12 mouse cellular contexts compared by ENCODE assay signal in genomic region chr12:105757816-105758497, GRCm38 (mm10). TPM values are rescaled to one million over a fixed set of nuclear protein-coding genes. Genes with fewer than 3 reads are reported as not detected.
DNase-seq lines count a peak whose midpoint lies in the region; ATAC-seq lines count a peak whose summit lies in the region.
"Had no signal": no experiment of that assay in that cellular context is flagged by ENCODE, and none has a peak within 500 bp of the region (broad histone marks: within the 10 kb centered on the region; RNA-seq: fewer than 3 reads in every experiment).

No protein-coding gene starts in this region.

- H3K9ac ChIP-seq in hindbrain, embryonic 11.5 days (ENCODE audit: low read depth, low read length) = no peak overlapping the region
- no peak overlapping the region for H3K9ac ChIP-seq in hindbrain, embryonic 13.5 days
- no peak overlapping the region for H3K9ac ChIP-seq in kidney, embryonic 15.5 days
- H3K9ac ChIP-seq: forebrain, embryonic 13.5 days; limb, embryonic 12.5 days had no signal

- WGBS in hindbrain, embryonic 11.5 days = 38% methylated on average over 15 of the region's 15 CpGs
- WGBS in hindbrain, embryonic 13.5 days = 39% methylated on average over 15 of the region's 15 CpGs
- 48% methylated on average over 15 of the region's 15 CpGs for WGBS in kidney, embryonic 15.5 days

- no peaks in the 10 kb centered on the region for H3K9me3 ChIP-seq in hindbrain, embryonic 11.5 days (ENCODE audit: control insufficient read depth, low read length)
- no peaks in the 10 kb centered on the region for H3K9me3 ChIP-seq in hindbrain, embryonic 13.5 days
- H3K9me3 ChIP-seq in kidney, embryonic 15.5 days (replicated peaks) = no peaks in the 10 kb centered on the region
- H3K9me3 ChIP-seq: forebrain, embryonic 13.5 days had no signal

- no peak; the same call in 1 of the 2 replicates for ATAC-seq in hindbrain, embryonic 11.5 days (ENCODE audit: low FRiP score)
- ATAC-seq in hindbrain, embryonic 13.5 days (ENCODE audit: low FRiP score) = no peak
- peak; percentile 82 for ATAC-seq in kidney, embryonic 15.5 days (replicated peaks; ENCODE audit: low FRiP score)
- ATAC-seq in megakaryocyte, adult 5-6 weeks (ENCODE audit: poor library complexity, severe bottlenecking) = no peak
- ATAC-seq: forebrain, embryonic 13.5 days had no signal

- H3K4me2 ChIP-seq in hindbrain, embryonic 11.5 days (replicated peaks; ENCODE audit: low read depth, low read length) = no peak overlapping the region
- no peak overlapping the region for H3K4me2 ChIP-seq in hindbrain, embryonic 13.5 days
- no peak overlapping the region for H3K4me2 ChIP-seq in kidney, embryonic 15.5 days
- H3K4me2 ChIP-seq: forebrain, embryonic 13.5 days; limb, embryonic 12.5 days had no signal

- H3K4me1 ChIP-seq in hindbrain, embryonic 11.5 days (replicated peaks; ENCODE audit: control insufficient read depth, insufficient read depth, low read length) = 0 out of 2 replicates have a peak, but pooled peaks cover 2% of the 10 kb centered on the region
- H3K4me1 ChIP-seq in hindbrain, embryonic 13.5 days (replicated peaks) = no peaks in the 10 kb centered on the region
- H3K4me1 ChIP-seq in kidney, embryonic 15.5 days = peaks cover 20% of the 10 kb centered on the region
- H3K4me1 ChIP-seq: forebrain, embryonic 13.5 days; limb, embryonic 12.5 days had no signal

- H3K4me3 ChIP-seq in hindbrain, embryonic 11.5 days (ENCODE audit: low read depth, low read length) = no peak overlapping the region
- H3K4me3 ChIP-seq in hindbrain, embryonic 13.5 days = no peak overlapping the region
- no peak overlapping the region for H3K4me3 ChIP-seq in kidney, embryonic 15.5 days (replicated peaks)
- H3K4me3 ChIP-seq: forebrain, embryonic 13.5 days; limb, embryonic 12.5 days had no signal

- H3K36me3 ChIP-seq in hindbrain, embryonic 11.5 days (ENCODE audit: control insufficient read depth, insufficient read depth, low read length) = no peaks in the 10 kb centered on the region
- no peaks in the 10 kb centered on the region for H3K36me3 ChIP-seq in hindbrain, embryonic 13.5 days
- no peaks in the 10 kb centered on the region for H3K36me3 ChIP-seq in kidney, embryonic 15.5 days
- H3K36me3 ChIP-seq: limb, embryonic 12.5 days had no signal

- H3K27ac ChIP-seq in hindbrain, embryonic 11.5 days (ENCODE audit: low read depth, low read length) = no peak overlapping the region
- no peak overlapping the region for H3K27ac ChIP-seq in hindbrain, embryonic 13.5 days
- H3K27ac ChIP-seq in kidney, embryonic 15.5 days = 0 out of 2 replicates have a peak overlapping the region, but pooled peaks have one; percentile 22
- H3K27ac ChIP-seq: forebrain, embryonic 13.5 days; limb, embryonic 12.5 days had no signal

- no peaks in the 10 kb centered on the region for H3K27me3 ChIP-seq in hindbrain, embryonic 11.5 days (ENCODE audit: control insufficient read depth, insufficient read depth, low read length)
- H3K27me3 ChIP-seq in hindbrain, embryonic 13.5 days = no peaks in the 10 kb centered on the region
- H3K27me3 ChIP-seq in kidney, embryonic 15.5 days = no peaks in the 10 kb centered on the region
- H3K27me3 ChIP-seq: CH12.LX; forebrain, embryonic 13.5 days; limb, embryonic 12.5 days had no signal

- peak; percentile 14 for DNase-seq in hindbrain, embryonic 11.5 days (ENCODE audit: low spot score)
- DNase-seq in c-Kit-positive CD71-positive TER-119-positive erythroid progenitor cells, embryonic 14.5 days (ENCODE audit: low spot score) = peak; percentile 63
- DNase-seq in retina, embryonic 14.5 days (ENCODE audit: low spot score) = peak; percentile 19
- no peak for DNase-seq in frontal cortex, postnatal 10 days (ENCODE audit: low spot score in 2 of 2)
- no peak for DNase-seq in cerebellum, postnatal 4 days (ENCODE audit: low spot score in 2 of 2)

RNA-seq across cellular contexts. Expression of gene Papola, which starts 26.5 kb away (rescaled TPM):
- 251 and 257 TPM in 2 replicates for polyA plus RNA-seq in hindbrain, embryonic 11.5 days (2014; fragmentation: Nextera tagmentation; extraction: Ambion mirVana)
- 193 and 196 TPM in 2 replicates for polyA plus RNA-seq in hindbrain, embryonic 13.5 days (2015; fragmentation: Nextera tagmentation; extraction: Ambion mirVana)
- polyA plus RNA-seq in kidney, embryonic 15.5 days (2015; fragmentation: Nextera tagmentation; extraction: Ambion mirVana) = 209 and 228 TPM in 2 replicates
- total RNA-seq in megakaryocyte, adult 5-6 weeks (2015) = 218 and 251 TPM in 2 replicates
- total RNA-seq in megakaryocyte, adult 5-6 weeks (2017) = 129 and 148 TPM in 2 replicates

RNA-seq across cellular contexts. Expression of gene Ak7, which starts 52.2 kb away (rescaled TPM):
- polyA plus RNA-seq in hindbrain, embryonic 11.5 days (2014; fragmentation: Nextera tagmentation; extraction: Ambion mirVana) = 1.1 and 1.8 TPM in 2 replicates
- polyA plus RNA-seq in hindbrain, embryonic 13.5 days (2015; fragmentation: Nextera tagmentation; extraction: Ambion mirVana) = 2.2 and 2.8 TPM in 2 replicates
- 0.62 and 0.68 TPM in 2 replicates for polyA plus RNA-seq in kidney, embryonic 15.5 days (2015; fragmentation: Nextera tagmentation; extraction: Ambion mirVana)
- total RNA-seq in megakaryocyte, adult 5-6 weeks (2015) = 0.38 TPM in 1 of 2 replicates, not detected in the other
- 0.07 TPM in 1 of 2 replicates, not detected in the other for total RNA-seq in megakaryocyte, adult 5-6 weeks (2017)
- total RNA-seq: heart, postnatal 10 days had no signal

Comparison
In these comparisons a context has a peak if more than half of its experiments do, and no peak if none do; other contexts are left out.
1. DNase-seq: peak in hindbrain, embryonic 11.5 days (single experiment), c-Kit-positive CD71-positive TER-119-positive erythroid progenitor cells, embryonic 14.5 days (single experiment) and retina, embryonic 14.5 days (single experiment); none in frontal cortex, postnatal 10 days (0 of 2) and cerebellum, postnatal 4 days (0 of 2).